Mouse (Mus musculus) midbrain, postnatal 0 days (tissue): ENCODE measurements around the gene Alkbh5. TPM values are rescaled to one million over a fixed set of nuclear protein-coding genes. Genes with fewer than 3 reads are reported as not detected.
"Not testable (repeated sequence)": the region's sequence is repeated elsewhere in the genome, so short reads cannot be mapped to it uniquely, and the experiment has no call there.

Experiments used
- ATAC-seq: fragments of 200-750 bp; cut with Nextera tagmentation; 2 replicates; pipeline ENCODE4 v1.8.0; 2017; ENCODE audit warnings: moderate number of reproducible peaks, mild to moderate bottlenecking, moderate TSS enrichment, moderate library complexity; ENCODE audit not compliant: low FRiP score
- DNase-seq: peaks from one replicate; pipeline ENCODE4 v3.0.0-alpha.2; 2015; ENCODE audit warnings: low spot score
- H3K27ac ChIP-seq: fragments of 300-500 bp; sonication (generic); 2 replicates; pipeline ENCODE4 v1.5.1; 2014; ENCODE audit warnings: low read depth, mild to moderate bottlenecking, low read length, mixed read lengths
- H3K27me3 ChIP-seq: fragments of 300-500 bp; sonication (generic); 2 replicates; pipeline ENCODE4 v1.6.1; 2014; ENCODE audit warnings: low read length, control low read depth, mixed read lengths; ENCODE audit not compliant: insufficient read depth
- H3K36me3 ChIP-seq: fragments of 300-500 bp; sonication (generic); 2 replicates; pipeline ENCODE4 v1.6.1; 2014; ENCODE audit warnings: low read length, control low read depth, mixed read lengths; ENCODE audit not compliant: insufficient read depth
- H3K4me1 ChIP-seq: fragments of 300-500 bp; sonication (generic); 2 replicates; pipeline ENCODE4 v1.6.1; 2014; ENCODE audit warnings: mild to moderate bottlenecking, control low read depth, antibody characterized with exemption, low read length, mixed read lengths; ENCODE audit not compliant: insufficient read depth
- H3K4me2 ChIP-seq: fragments of 300-500 bp; sonication (generic); 2 replicates; pipeline ENCODE4 v1.6.1; 2014; ENCODE audit warnings: low read depth, mild to moderate bottlenecking, low read length, mixed read lengths; ENCODE audit not compliant: poor library complexity, severe bottlenecking
- H3K4me3 ChIP-seq: fragments of 300-500 bp; sonication (generic); 2 replicates; pipeline ENCODE4 v1.5.1; 2014; ENCODE audit warnings: low read depth, mild to moderate bottlenecking, low read length, moderate library complexity
- H3K9ac ChIP-seq: fragments of 300-500 bp; sonication (generic); replicated peaks from 2 replicates; pipeline ENCODE4 v1.6.1; 2014; ENCODE audit warnings: mild to moderate bottlenecking, low read length, moderate library complexity, mixed read lengths; ENCODE audit not compliant: poor library complexity, severe bottlenecking
- H3K9me3 ChIP-seq: fragments of 300-500 bp; sonication (generic); 2 replicates; pipeline ENCODE4 v1.6.1; 2016; ENCODE audit warnings: low read length, control low read depth
- CTCF ChIP-seq: IDR thresholded peaks from 2 replicates; pipeline ENCODE4 v1.5.1; 2016; ENCODE audit warnings: antibody characterized with exemption, mild to moderate bottlenecking
- WGBS: fragments of 180-500 bp; shearing (Covaris S2); extraction: QIAGEN DNeasy Blood & Tissue Kit; methylation state at CpG from one replicate; pipeline ENCODE4 v1.1.7; 2014; 5-methylcytosine and 5-hydroxymethylcytosine counted together
- polyA plus RNA-seq: library from polyadenylated mRNA; unstranded; fragments of >200 nt; fragmentation: Nextera tagmentation; extraction: Ambion mirVana; gene quantifications from 2 replicates; pipeline ENCODE4 v1.2.1, GENCODE M21; 2015
- total RNA-seq: library from RNA; depleted of rRNA; stranded (reverse); fragments of >200 nt; gene quantifications from 2 replicates; pipeline ENCODE4 v1.2.3, GENCODE M21; 2014

Gene Alkbh5
- total and polyA plus RNA-seq, 2 experiments from 2014 or later = 23.1 to 34.0 TPM

- Histone ChIP-seq H3K4me2 (peak overlapping the region; percentile 98), H3K9me3 (no peaks in the 10 kb centered on the region), H3K9ac (peak overlapping the region; percentile 76; the same call in 1 of the 2 replicates), H3K27ac (no peak overlapping the region), H3K36me3 (peaks cover 4% of the 10 kb centered on the region; the same call in 1 of the 2 replicates), H3K27me3 (no peaks in the 10 kb centered on the region), H3K4me1 (peaks cover 19% of the 10 kb centered on the region), H3K4me3 (peak overlapping the region; percentile 93)
- ATAC-seq (no peak), DNase-seq (no peak)
- WGBS = 3% methylated on average over 2 of the region's 2 CpGs
- TF ChIP-seq CTCF = no peak
Observed at GRCm38 (mm10) chr11:60539540-60539939, 3.4 kb downstream of the Alkbh5 start.

GRCm38 (mm10) chr11:60540002-60540610 is 3.9 kb downstream of the Alkbh5 start:
- Histone ChIP-seq H3K36me3 (peaks cover 4% of the 10 kb centered on the region; the same call in 1 of the 2 replicates), H3K4me1 (peaks cover 19% of the 10 kb centered on the region), H3K9me3 (no peaks in the 10 kb centered on the region), H3K27ac (no peak overlapping the region), H3K27me3 (no peaks in the 10 kb centered on the region), H3K4me3 (peak overlapping the region; percentile 27), H3K9ac (peak overlapping the region; percentile 25), H3K4me2 (peak overlapping the region; percentile 98)
- ATAC-seq (no peak), DNase-seq (no peak)
- 11% methylated on average over 4 of the region's 4 CpGs for WGBS
- TF ChIP-seq CTCF = no peak

GRCm38 (mm10) chr11:60540761-60541160 is 4.6 kb downstream of the Alkbh5 start:
- H3K4me2 ChIP-seq = peak overlapping the region; percentile 98
- ATAC-seq (no peak), DNase-seq (no peak)
- H3K27ac ChIP-seq = no peak overlapping the region
- H3K4me3 ChIP-seq = peak overlapping the region; percentile 27; the same call in 1 of the 2 replicates
- no peaks in the 10 kb centered on the region for H3K27me3 ChIP-seq
- H3K36me3 ChIP-seq = peaks cover 4% of the 10 kb centered on the region; the same call in 1 of the 2 replicates
- H3K9me3 ChIP-seq = no peaks in the 10 kb centered on the region
- 61% methylated on average over 2 of the region's 2 CpGs for WGBS
- H3K4me1 ChIP-seq = peaks cover 18% of the 10 kb centered on the region
- no peak for TF ChIP-seq CTCF
- H3K9ac ChIP-seq = no peak overlapping the region; the same call in 1 of the 2 replicates

DNA sequence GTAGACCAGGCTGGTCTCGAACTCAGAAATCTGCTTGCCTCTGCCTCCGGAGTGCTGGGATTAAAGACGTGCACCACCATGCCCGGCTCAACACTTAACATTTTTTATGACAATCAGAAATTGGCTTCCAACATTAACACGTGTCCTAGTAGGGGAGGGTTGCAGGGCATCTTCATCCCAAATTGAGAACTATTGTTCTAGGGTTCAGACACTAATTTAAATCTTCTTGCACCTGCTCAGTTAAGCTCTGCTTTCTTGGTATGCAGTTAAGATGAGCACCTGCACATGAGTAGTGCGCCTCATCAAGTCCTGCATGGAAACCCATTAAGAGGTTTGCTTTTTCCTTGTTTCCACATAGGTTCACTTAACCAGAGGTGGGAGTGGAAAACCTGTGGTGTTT is 5.7 kb downstream of the Alkbh5 start:
- ATAC-seq (no peak), DNase-seq (no peak)
- Histone ChIP-seq H3K27me3 (no peaks in the 10 kb centered on the region), H3K4me3 (no peak overlapping the region), H3K9ac (no peak overlapping the region), H3K27ac (no peak overlapping the region), H3K9me3 (no peaks in the 10 kb centered on the region), H3K4me2 (no peak overlapping the region), H3K4me1 (peaks cover 12% of the 10 kb centered on the region), H3K36me3 (peaks cover 4% of the 10 kb centered on the region; the same call in 1 of the 2 replicates)
- TF ChIP-seq CTCF = no peak
- WGBS = 87% methylated on average over 6 of the region's 6 CpGs

- not testable (repeated sequence) for ATAC-seq, H3K4me2 ChIP-seq, H3K27me3 ChIP-seq, H3K9ac ChIP-seq, H3K36me3 ChIP-seq, DNase-seq, H3K9me3 ChIP-seq, H3K4me3 ChIP-seq, H3K27ac ChIP-seq
- 93% methylated on average over 5 of the region's 5 CpGs for WGBS
- H3K4me1 ChIP-seq = peaks cover 12% of the 10 kb centered on the region
Observed at GRCm38 (mm10) chr11:60543211-60543610, 7.0 kb downstream of the Alkbh5 start.

DNA sequence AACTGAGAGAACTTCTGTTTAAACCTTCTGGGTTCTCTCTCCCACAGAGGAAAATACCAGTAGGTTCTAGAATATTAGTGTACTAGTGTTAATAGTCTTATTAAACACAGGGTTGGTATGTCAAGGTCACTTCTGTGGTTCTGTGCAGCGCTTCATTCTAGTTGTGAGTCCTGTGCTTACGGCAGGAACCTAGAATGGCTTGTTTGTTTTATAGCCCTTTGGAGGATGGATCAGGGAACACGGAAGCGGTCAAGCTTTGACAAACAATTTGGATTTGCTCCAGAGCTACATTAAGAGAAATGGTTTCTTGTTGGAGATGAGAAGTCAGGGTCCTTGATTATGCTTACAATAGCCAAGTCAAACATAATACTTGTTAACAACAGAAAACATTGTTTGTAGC is 9.3 kb downstream of the Alkbh5 start:
- Histone ChIP-seq H3K4me1 (peaks cover 6% of the 10 kb centered on the region), H3K4me3 (no peak overlapping the region), H3K4me2 (no peak overlapping the region), H3K27ac (no peak overlapping the region), H3K36me3 (peaks cover 17% of the 10 kb centered on the region), H3K9ac (no peak overlapping the region), H3K9me3 (no peaks in the 10 kb centered on the region), H3K27me3 (no peaks in the 10 kb centered on the region)
- DNase-seq = no peak
- 71% methylated on average over 4 of the region's 4 CpGs for WGBS
- no peak for ATAC-seq
- no peak for TF ChIP-seq CTCF
